Mouse (Mus musculus): Measurements from ENCODE around the gene Htr1d. TPM values are rescaled to one million over a fixed set of nuclear protein-coding genes. Genes with fewer than 3 reads are reported as not detected.

Htr1d gene
- polyA plus RNA-seq, 1 experiment from 2014 or later = 0.10 TPM

GRCm38 (mm10) chr4:136456516-136457218 is 33.3 kb downstream of the Htr1d start:
- Histone ChIP-seq H3K9ac (replicated peaks; ENCODE audit: low read depth) (no peak overlapping the region), H3K27ac (ENCODE audit: low read length) (no peak overlapping the region), H3K4me1 (ENCODE audit: insufficient read depth, low read depth, low read length) (peaks cover 2% of the 10 kb centered on the region; the same call in 1 of the 2 replicates), H3K9me3 (ENCODE audit: low read length) (no peaks in the 10 kb centered on the region), H3K36me3 (ENCODE audit: insufficient read depth, low read length) (no peaks in the 10 kb centered on the region), H3K27me3 (replicated peaks; ENCODE audit: insufficient read depth, low read length) (no peaks in the 10 kb centered on the region), H3K4me3 (ENCODE audit: low read depth, low read length) (no peak overlapping the region), H3K4me2 (replicated peaks; ENCODE audit: low read depth, low read length) (no peak overlapping the region)
- DNase-seq (ENCODE audit: low spot score) (no peak), ATAC-seq (no peak)
- WGBS = 87% methylated on average over 6 of the region's 6 CpGs
- TF ChIP-seq EP300 (IDR thresholded peaks at IDR 0.05) = no peak
- no peak for TF ChIP-seq CTCF (IDR thresholded peaks at IDR 0.05)

GRCm38 (mm10) chr4:136458276-136458675 is 35.0 kb downstream of the Htr1d start:
- TF ChIP-seq CTCF (IDR thresholded peaks at IDR 0.05) (no peak), EP300 (IDR thresholded peaks at IDR 0.05) (no peak)
- no peak for DNase-seq (ENCODE audit: low spot score)
- no peak for ATAC-seq
- H3K4me2 ChIP-seq (replicated peaks; ENCODE audit: low read depth, low read length) = no peak overlapping the region
- no peak overlapping the region for H3K27ac ChIP-seq (ENCODE audit: low read length)
- no peak overlapping the region for H3K4me3 ChIP-seq (ENCODE audit: low read depth, low read length)
- WGBS = 76% methylated on average over 7 of the region's 7 CpGs
- H3K36me3 ChIP-seq (ENCODE audit: insufficient read depth, low read length) = no peaks in the 10 kb centered on the region
- H3K4me1 ChIP-seq (ENCODE audit: insufficient read depth, low read depth, low read length) = peaks cover 6% of the 10 kb centered on the region; the same call in 1 of the 2 replicates
- no peaks in the 10 kb centered on the region for H3K27me3 ChIP-seq (replicated peaks; ENCODE audit: insufficient read depth, low read length)
- no peaks in the 10 kb centered on the region for H3K9me3 ChIP-seq (ENCODE audit: low read length)
- H3K9ac ChIP-seq (replicated peaks; ENCODE audit: low read depth) = no peak overlapping the region

- WGBS = 61% methylated on average over 12 of the region's 12 CpGs
These were observed 35.9 kb downstream of the Htr1d start for GRCm38 (mm10) chr4:136459210-136459609.

GRCm38 (mm10) chr4:136461206-136461605 is 37.9 kb downstream of the Htr1d start:
- DNase-seq (ENCODE audit: low spot score) = no peak
- peaks cover 6% of the 10 kb centered on the region; the same call in 1 of the 2 replicates for H3K4me1 ChIP-seq (ENCODE audit: insufficient read depth, low read depth, low read length)
- 53% methylated on average over 4 of the region's 4 CpGs for WGBS
- no peak overlapping the region for H3K9ac ChIP-seq (replicated peaks; ENCODE audit: low read depth)
- H3K27me3 ChIP-seq (replicated peaks; ENCODE audit: insufficient read depth, low read length) = no peaks in the 10 kb centered on the region
- no peaks in the 10 kb centered on the region for H3K9me3 ChIP-seq (ENCODE audit: low read length)
- TF ChIP-seq CTCF (IDR thresholded peaks at IDR 0.05) = no peak
- TF ChIP-seq EP300 (IDR thresholded peaks at IDR 0.05) = no peak
- no peaks in the 10 kb centered on the region for H3K36me3 ChIP-seq (ENCODE audit: insufficient read depth, low read length)
- ATAC-seq = no peak
- no peak overlapping the region for H3K27ac ChIP-seq (ENCODE audit: low read length)
- H3K4me3 ChIP-seq (ENCODE audit: low read depth, low read length) = no peak overlapping the region
- no peak overlapping the region for H3K4me2 ChIP-seq (replicated peaks; ENCODE audit: low read depth, low read length)

More at GRCm38 (mm10) chr4:136459210-136459609, 35.9 kb downstream of the Htr1d start:
- TF ChIP-seq CTCF (IDR thresholded peaks at IDR 0.05) (no peak), EP300 (IDR thresholded peaks at IDR 0.05) (no peak)
- no peaks in the 10 kb centered on the region for H3K36me3 ChIP-seq (ENCODE audit: insufficient read depth, low read length)
- no peak overlapping the region for H3K4me2 ChIP-seq (replicated peaks; ENCODE audit: low read depth, low read length)
- H3K9ac ChIP-seq (replicated peaks; ENCODE audit: low read depth) = no peak overlapping the region
- H3K27me3 ChIP-seq (replicated peaks; ENCODE audit: insufficient read depth, low read length) = no peaks in the 10 kb centered on the region
- H3K27ac ChIP-seq (ENCODE audit: low read length) = no peak overlapping the region
- DNase-seq (ENCODE audit: low spot score) (no peak), ATAC-seq (no peak)
- no peaks in the 10 kb centered on the region for H3K9me3 ChIP-seq (ENCODE audit: low read length)
- H3K4me1 ChIP-seq (ENCODE audit: insufficient read depth, low read depth, low read length) = peaks cover 6% of the 10 kb centered on the region; the same call in 1 of the 2 replicates
- H3K4me3 ChIP-seq (ENCODE audit: low read depth, low read length) = no peak overlapping the region

GRCm38 (mm10) chr4:136461761-136462085 is 38.4 kb downstream of the Htr1d start:
- DNase-seq (ENCODE audit: low spot score) = no peak
- Histone ChIP-seq H3K4me2 (replicated peaks; ENCODE audit: low read depth, low read length) (peak overlapping the region; percentile 71), H3K36me3 (ENCODE audit: insufficient read depth, low read length) (no peaks in the 10 kb centered on the region), H3K4me3 (ENCODE audit: low read depth, low read length) (peak overlapping the region; percentile 49; the same call in 1 of the 2 replicates), H3K27me3 (replicated peaks; ENCODE audit: insufficient read depth, low read length) (no peaks in the 10 kb centered on the region), H3K9ac (replicated peaks; ENCODE audit: low read depth) (no peak overlapping the region), H3K4me1 (ENCODE audit: insufficient read depth, low read depth, low read length) (peaks cover 6% of the 10 kb centered on the region; the same call in 1 of the 2 replicates), H3K27ac (ENCODE audit: low read length) (peak overlapping the region; percentile 81), H3K9me3 (ENCODE audit: low read length) (no peaks in the 10 kb centered on the region)
- ATAC-seq = peak; percentile 7
- 22% methylated on average over 6 of the region's 6 CpGs for WGBS
- TF ChIP-seq CTCF (IDR thresholded peaks at IDR 0.05) (no peak), EP300 (IDR thresholded peaks at IDR 0.05) (no peak)

- DNase-seq (ENCODE audit: low spot score) (peak; percentile 87), ATAC-seq (peak; percentile 93)
- peaks cover 6% of the 10 kb centered on the region; the same call in 1 of the 2 replicates for H3K4me1 ChIP-seq (ENCODE audit: insufficient read depth, low read depth, low read length)
- H3K36me3 ChIP-seq (ENCODE audit: insufficient read depth, low read length) = no peaks in the 10 kb centered on the region
- no peaks in the 10 kb centered on the region for H3K9me3 ChIP-seq (ENCODE audit: low read length)
- peak; percentile 8 for TF ChIP-seq CTCF (IDR thresholded peaks at IDR 0.05)
- peak; percentile 73 for TF ChIP-seq EP300 (IDR thresholded peaks at IDR 0.05)
- peak within 1 kb of the TSS; percentile 81 for H3K27ac ChIP-seq (ENCODE audit: low read length)
- WGBS = 2% methylated on average over 57 of the region's 64 CpGs
- H3K4me2 ChIP-seq (replicated peaks; ENCODE audit: low read depth, low read length) = peak within 1 kb of the TSS; percentile 71
- H3K9ac ChIP-seq (replicated peaks; ENCODE audit: low read depth) = peak within 1 kb of the TSS; percentile 10; the same call in 1 of the 2 replicates
- peak within 1 kb of the TSS; percentile 49 for H3K4me3 ChIP-seq (ENCODE audit: low read depth, low read length)
- H3K27me3 ChIP-seq (replicated peaks; ENCODE audit: insufficient read depth, low read length) = no peaks in the 10 kb centered on the region
These were observed 38.9 kb downstream of the Htr1d start, which contains the start of gene 6030445D17Rik for GRCm38 (mm10) chr4:136462086-136462838. Gene 6030445D17Rik, plus strand, starts transcription at chr4:136462250.

Data from lung, postnatal 0 days (tissue).